Mouse (Mus musculus) neural tube, embryonic 15.5 days (tissue): ENCODE measurements around the gene Ceacam18. TPM values are rescaled to one million over a fixed set of nuclear protein-coding genes. Genes with fewer than 3 reads are reported as not detected.

Source experiments
- ATAC-seq: fragments of 200-750 bp; cut with Nextera tagmentation; 2 replicates; pipeline ENCODE4 v1.8.0; 2017; ENCODE audit warnings: mild to moderate bottlenecking, moderate TSS enrichment, moderate library complexity; ENCODE audit not compliant: low FRiP score
- H3K27ac ChIP-seq: fragments of 300-500 bp; sonication (generic); replicated peaks from 2 replicates; pipeline ENCODE4 v1.5.1; 2015; ENCODE audit warnings: mild to moderate bottlenecking, inconsistent platforms
- H3K27me3 ChIP-seq: fragments of 300-500 bp; sonication (generic); replicated peaks from 2 replicates; pipeline ENCODE4 v1.6.1; 2015; ENCODE audit warnings: inconsistent platforms
- H3K36me3 ChIP-seq: fragments of 300-500 bp; sonication (generic); 2 replicates; pipeline ENCODE4 v1.6.1; 2015; ENCODE audit warnings: inconsistent platforms
- H3K4me1 ChIP-seq: fragments of 300-500 bp; sonication (generic); 2 replicates; pipeline ENCODE4 v1.6.1; 2015; ENCODE audit warnings: inconsistent platforms
- H3K4me2 ChIP-seq: fragments of 300-500 bp; sonication (generic); 2 replicates; pipeline ENCODE4 v1.6.1; 2015; ENCODE audit warnings: inconsistent platforms, mild to moderate bottlenecking, moderate library complexity
- H3K4me3 ChIP-seq: fragments of 300-500 bp; sonication (generic); replicated peaks from 2 replicates; pipeline ENCODE4 v1.5.1; 2015; ENCODE audit warnings: mild to moderate bottlenecking, inconsistent platforms
- H3K9ac ChIP-seq: fragments of 300-500 bp; sonication (generic); replicated peaks from 2 replicates; pipeline ENCODE4 v1.6.1; 2015; ENCODE audit warnings: mild to moderate bottlenecking, inconsistent platforms
- H3K9me3 ChIP-seq: fragments of 300-500 bp; sonication (generic); replicated peaks from 2 replicates; pipeline ENCODE4 v1.6.1; 2016; ENCODE audit warnings: inconsistent platforms
- WGBS: fragments of 180-500 bp; shearing (Covaris S2); methylation state at CpG from one replicate; pipeline ENCODE4 v1.1.7; 2015; ENCODE audit warnings: mixed read lengths; 5-methylcytosine and 5-hydroxymethylcytosine counted together
- polyA plus RNA-seq: library from polyadenylated mRNA; unstranded; fragments of >200 nt; fragmentation: Nextera tagmentation; extraction: Ambion mirVana; gene quantifications from 2 replicates; pipeline ENCODE4 v1.2.1, GENCODE M21; 2015

Gene Ceacam18
- 0.36 TPM in 1 of 2 replicates, not detected in the other for polyA plus RNA-seq

DNA sequence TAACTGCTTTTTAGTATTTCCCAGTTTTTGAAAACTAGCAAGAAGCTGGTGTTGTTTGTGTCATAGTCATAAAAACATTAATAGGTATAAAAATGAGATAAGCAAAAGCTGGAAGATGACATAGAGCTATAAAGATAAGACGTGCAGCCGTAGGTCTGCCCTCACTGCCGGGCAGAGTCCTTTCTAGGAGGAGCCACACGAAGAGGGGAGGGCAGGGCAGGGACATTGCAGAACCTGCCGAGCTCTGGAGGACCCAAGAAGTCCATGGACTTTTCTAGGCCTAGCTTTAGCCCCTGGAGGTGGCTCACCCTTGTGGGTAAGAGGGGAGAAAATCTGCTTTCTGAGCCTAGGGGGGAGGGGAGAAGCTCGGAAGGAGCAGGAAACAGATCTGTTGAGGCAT is at the start of gene Ceacam18:
TSS of gene Ceacam18 (plus strand) at position 208 of the 400 bp plus-strand sequence.
- 70% methylated on average over 6 of the region's 6 CpGs for WGBS
- Histone ChIP-seq H3K27me3 (no peaks in the 10 kb centered on the region), H3K27ac (no peak within 1 kb of the TSS), H3K9me3 (no peaks in the 10 kb centered on the region), H3K4me3 (no peak within 1 kb of the TSS), H3K36me3 (no peaks in the 10 kb centered on the region), H3K4me1 (no peaks in the 10 kb centered on the region), H3K4me2 (no peak within 1 kb of the TSS), H3K9ac (no peak within 1 kb of the TSS)
- ATAC-seq, result no peak

DNA sequence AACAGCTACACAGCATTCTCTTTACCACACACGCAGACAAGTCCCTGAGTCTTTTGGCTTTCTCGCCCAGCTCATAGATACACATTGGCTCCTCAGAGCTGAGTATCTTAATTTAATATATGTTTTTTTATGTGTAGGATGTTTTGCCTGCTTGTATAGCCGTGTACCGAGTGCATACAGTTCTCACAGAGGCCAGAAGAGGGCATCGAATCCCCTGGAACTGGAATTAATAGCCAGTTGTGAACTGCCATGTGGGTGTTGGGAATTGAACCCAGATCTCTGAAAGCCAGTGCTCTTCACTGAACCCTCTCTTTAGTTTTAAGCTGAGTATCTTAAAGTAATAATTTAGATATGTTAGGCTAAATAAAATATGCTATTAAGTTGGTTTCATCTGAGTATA is 49.7 kb upstream of the Ceacam18 start:
- H3K27me3 ChIP-seq, result no peaks in the 10 kb centered on the region
- no peak overlapping the region for H3K27ac ChIP-seq
- peaks cover 59% of the 10 kb centered on the region for H3K36me3 ChIP-seq
- no peak overlapping the region for H3K9ac ChIP-seq
- no peaks in the 10 kb centered on the region for H3K9me3 ChIP-seq
- ATAC-seq, result no peak
- H3K4me1 ChIP-seq, result peaks cover 28% of the 10 kb centered on the region
- 94% methylated on average over 5 of the region's 5 CpGs for WGBS
- H3K4me3 ChIP-seq, result no peak overlapping the region
- no peak overlapping the region for H3K4me2 ChIP-seq

DNA sequence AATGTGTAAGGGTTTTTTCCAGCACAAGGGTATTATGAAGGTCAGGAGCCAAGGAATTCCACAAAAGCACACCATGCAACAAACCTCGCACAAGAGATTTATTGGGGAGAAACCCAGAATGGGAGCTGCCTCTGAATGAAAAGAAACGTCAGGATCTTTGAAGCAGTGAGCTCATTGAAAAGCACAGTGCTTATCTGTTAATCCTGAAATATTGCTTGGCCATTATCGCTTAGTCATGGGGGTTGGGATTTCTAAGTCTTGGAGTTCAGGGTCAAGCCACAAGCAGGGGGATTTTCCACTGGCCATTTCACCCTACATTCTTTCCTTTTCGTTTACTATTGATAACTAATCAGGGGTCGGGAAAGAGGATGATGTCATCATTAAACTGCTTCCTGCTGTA is 32.6 kb upstream of the Ceacam18 start:
- ATAC-seq, result no peak
- H3K4me3 ChIP-seq, result no peak overlapping the region
- no peaks in the 10 kb centered on the region for H3K27me3 ChIP-seq
- 11% methylated on average over 5 of the region's 5 CpGs for WGBS
- H3K36me3 ChIP-seq, result no peaks in the 10 kb centered on the region
- H3K27ac ChIP-seq, result no peak overlapping the region
- 0 out of 2 replicates have a peak, but pooled peaks cover 6% of the 10 kb centered on the region for H3K4me1 ChIP-seq
- no peak overlapping the region for H3K9ac ChIP-seq
- no peaks in the 10 kb centered on the region for H3K9me3 ChIP-seq
- no peak overlapping the region for H3K4me2 ChIP-seq

DNA sequence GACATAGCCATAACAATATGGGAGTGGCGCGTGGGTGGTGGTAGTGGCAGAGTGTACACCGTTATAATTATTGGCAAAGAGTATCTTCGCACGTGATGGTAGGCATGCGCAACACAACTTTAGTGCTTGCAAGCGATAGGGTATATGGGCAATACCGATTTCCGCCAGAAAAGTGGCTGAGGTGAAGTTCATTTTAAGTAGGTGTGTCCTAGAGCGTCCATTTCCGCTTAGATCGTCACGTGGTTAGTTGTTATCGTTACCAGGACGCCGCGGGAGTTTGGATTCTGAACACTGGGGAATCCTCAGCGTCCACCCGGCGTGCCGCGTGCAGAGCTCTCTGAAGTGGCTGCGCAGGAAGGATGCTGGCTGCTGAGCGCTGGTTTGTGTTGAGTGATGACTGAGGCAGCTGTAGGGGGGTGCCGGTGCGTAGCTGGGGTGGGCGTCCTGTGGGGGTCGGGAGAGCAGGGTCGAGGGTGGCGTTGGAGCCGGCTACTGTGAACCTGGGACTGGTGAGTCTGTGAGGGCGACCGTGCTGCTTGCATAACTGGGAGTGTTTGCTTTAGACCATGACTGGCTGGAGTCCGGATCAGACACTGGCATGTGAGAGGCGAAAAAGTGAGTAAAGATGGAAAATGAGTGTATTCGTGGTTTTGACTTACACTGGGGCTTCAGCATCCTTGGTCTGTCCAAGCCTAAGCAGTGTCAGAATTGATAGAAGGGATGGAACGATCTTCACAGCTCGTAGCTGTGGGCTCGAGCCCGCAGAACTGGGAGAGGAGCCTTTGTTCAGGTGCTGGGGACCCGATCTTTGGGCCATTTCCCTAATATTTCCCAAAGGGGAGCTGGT is 27.4 kb upstream of the Ceacam18 start, which contains the start of gene Zfp819:
TSS of gene Zfp819 (plus strand) at position 274 of the 847 bp plus-strand sequence.
- peak within 1 kb of the TSS; percentile 80 for H3K4me2 ChIP-seq
- no peak within 1 kb of the TSS for H3K27ac ChIP-seq
- H3K4me1 ChIP-seq, result peaks cover 11% of the 10 kb centered on the region
- peak within 1 kb of the TSS; percentile 40 for H3K4me3 ChIP-seq
- no peaks in the 10 kb centered on the region for H3K9me3 ChIP-seq
- H3K27me3 ChIP-seq, result no peaks in the 10 kb centered on the region
- ATAC-seq, result peak; percentile 93
- 15% methylated on average over 41 of the region's 41 CpGs for WGBS
- H3K9ac ChIP-seq, result peak within 1 kb of the TSS; percentile 18
- no peaks in the 10 kb centered on the region for H3K36me3 ChIP-seq

DNA sequence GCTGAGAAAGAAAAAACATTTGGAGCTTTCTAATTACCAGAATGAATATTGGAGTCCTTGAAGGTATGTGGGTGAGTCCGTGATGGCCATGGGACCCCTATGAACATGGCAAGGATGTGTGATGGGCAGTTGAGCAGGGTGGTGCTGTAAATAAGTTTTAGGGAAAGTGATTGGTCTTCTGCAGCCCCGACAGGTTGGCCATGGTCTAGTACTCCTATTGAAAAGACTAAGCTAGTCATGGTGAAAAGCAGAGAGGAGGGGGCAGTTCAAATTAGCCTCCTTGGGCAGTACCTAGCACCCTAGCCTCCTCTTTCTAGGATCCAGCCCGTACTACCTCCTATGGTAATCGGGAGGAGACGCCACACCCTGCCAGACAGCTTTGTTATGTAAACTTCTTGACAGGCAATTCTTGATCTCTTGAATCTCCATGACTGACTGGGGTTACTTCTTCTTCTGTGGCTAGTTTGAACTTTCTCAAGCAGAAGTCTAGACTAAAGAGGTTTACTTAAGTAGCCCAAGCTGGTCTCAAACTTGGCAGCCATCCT is 26.7 kb upstream of the Ceacam18 start:
- Histone ChIP-seq H3K4me3 (no peak overlapping the region), H3K27ac (no peak overlapping the region), H3K36me3 (no peaks in the 10 kb centered on the region), H3K9ac (no peak overlapping the region), H3K4me2 (peak overlapping the region; percentile 80), H3K9me3 (no peaks in the 10 kb centered on the region), H3K4me1 (peaks cover 6% of the 10 kb centered on the region), H3K27me3 (no peaks in the 10 kb centered on the region)
- 39% methylated on average over 5 of the region's 5 CpGs for whole genome bisulfite sequencing
- peak; percentile 13; the same call in 1 of the 2 replicates for ATAC-seq

DNA sequence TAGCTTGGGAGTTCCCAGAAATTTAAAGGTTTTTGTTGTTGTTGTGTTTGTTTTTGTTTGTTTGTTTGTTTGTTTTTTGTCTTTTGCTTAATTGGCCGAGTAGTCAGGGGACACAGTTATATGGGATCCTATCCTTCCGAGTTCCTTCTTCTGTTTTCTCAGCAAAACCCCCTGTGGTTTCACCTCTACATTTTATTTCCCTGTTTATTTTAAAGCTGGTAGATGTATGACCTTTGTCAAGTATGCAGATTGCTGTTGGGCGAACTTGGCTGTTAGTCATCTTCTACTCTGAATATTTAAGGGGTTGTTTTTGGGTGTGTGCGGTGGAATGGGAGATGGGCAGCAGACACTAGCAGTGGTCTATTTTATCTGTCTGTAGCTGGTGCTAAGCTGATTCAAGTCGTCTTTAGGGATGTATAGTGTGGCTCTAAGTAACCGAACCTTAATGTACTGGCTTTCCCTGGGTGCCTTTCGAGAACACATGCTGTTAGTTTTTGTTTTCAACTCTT is 26.1 kb upstream of the Ceacam18 start:
- Histone ChIP-seq H3K4me3 (no peak overlapping the region), H3K4me1 (peaks cover 6% of the 10 kb centered on the region), H3K4me2 (no peak overlapping the region), H3K27me3 (no peaks in the 10 kb centered on the region), H3K9me3 (no peaks in the 10 kb centered on the region), H3K9ac (no peak overlapping the region), H3K27ac (no peak overlapping the region), H3K36me3 (no peaks in the 10 kb centered on the region)
- ATAC-seq, result no peak
- WGBS, result 81% methylated on average over 7 of the region's 7 CpGs

DNA sequence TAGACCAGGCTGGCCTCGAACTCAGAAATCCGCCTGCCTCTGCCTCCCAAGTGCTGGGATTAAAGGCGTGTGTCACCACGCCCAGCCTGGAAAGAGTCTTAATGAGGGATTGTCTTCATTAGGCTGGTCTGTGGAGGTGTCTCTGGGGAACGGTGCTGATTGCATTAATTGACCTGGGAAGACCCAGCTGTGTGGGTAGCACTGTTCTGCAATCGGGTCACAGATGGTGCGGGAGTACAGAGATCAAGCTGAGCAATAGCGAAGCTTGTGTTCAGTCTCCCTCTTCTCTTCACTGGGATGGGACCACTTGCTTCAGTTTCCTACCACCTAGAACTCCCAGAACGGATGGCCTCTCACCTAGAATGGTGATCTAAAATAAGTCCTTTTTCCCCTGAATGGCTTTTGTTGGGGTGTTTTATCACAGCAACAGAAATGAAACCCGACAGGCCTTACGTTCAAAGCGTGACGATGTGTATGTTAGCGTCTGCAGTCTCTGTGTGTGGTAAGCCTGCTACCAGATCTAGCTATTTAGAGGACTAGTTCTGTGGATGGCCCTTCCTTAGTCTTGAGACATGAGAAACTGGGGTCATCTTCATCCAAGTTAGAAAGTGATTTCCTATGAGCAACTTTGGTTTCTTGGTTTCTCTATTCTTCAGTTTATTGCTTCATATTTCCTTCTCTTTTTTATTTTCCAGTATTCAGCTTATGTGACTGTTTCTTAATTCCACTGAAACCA is 20.5 kb upstream of the Ceacam18 start:
- Histone ChIP-seq H3K4me2 (no peak overlapping the region), H3K9me3 (no peaks in the 10 kb centered on the region), H3K9ac (no peak overlapping the region), H3K4me3 (no peak overlapping the region), H3K4me1 (no peaks in the 10 kb centered on the region), H3K27ac (no peak overlapping the region), H3K27me3 (no peaks in the 10 kb centered on the region), H3K36me3 (no peaks in the 10 kb centered on the region)
- 84% methylated on average over 14 of the region's 14 CpGs for WGBS
- ATAC-seq, result no peak

DNA sequence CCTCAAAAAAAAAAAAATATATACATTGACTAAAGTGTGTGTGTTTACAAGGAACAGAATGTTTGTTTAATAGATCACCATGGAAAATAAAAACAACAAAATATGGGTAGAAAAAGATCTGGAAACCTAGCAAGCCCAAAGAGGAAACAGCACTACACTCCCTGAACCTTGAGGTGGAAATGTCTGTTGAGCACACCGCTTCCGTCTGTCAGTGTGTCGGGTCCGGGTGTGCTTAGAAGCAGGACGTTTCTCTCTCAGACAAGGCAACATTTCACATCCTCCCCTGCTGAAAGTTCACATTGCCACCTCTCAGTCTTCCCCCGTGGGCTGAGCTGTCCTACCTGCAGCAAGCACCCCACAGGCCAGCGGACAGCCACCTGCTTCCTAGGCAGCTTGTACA is 11.6 kb upstream of the Ceacam18 start:
- ATAC-seq, result no peak
- Histone ChIP-seq H3K4me1 (peaks cover 3% of the 10 kb centered on the region; the same call in 1 of the 2 replicates), H3K27me3 (no peaks in the 10 kb centered on the region), H3K36me3 (no peaks in the 10 kb centered on the region), H3K9me3 (no peaks in the 10 kb centered on the region), H3K27ac (no peak overlapping the region), H3K9ac (no peak overlapping the region), H3K4me3 (no peak overlapping the region), H3K4me2 (no peak overlapping the region)
- WGBS, result 83% methylated on average over 7 of the region's 7 CpGs

DNA sequence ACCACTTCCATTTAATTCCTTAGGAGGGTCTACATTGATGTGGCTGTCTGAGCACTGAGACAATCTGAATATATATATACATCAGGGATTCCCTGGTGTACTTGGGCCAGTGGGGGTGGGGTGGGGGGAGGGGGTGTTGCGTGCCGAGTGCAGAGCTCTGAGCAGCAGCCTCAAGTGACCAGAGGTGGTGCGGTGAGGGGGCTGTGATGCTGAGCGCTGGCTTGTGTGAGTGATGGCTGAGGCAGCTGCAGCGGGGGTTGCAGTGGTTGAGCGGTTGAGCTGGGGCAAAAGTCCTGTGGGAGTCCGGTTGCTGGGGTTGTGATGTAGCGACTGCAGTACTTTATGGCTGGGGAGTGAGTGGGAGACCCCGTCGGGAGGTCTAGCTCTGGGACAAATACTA is 10.7 kb upstream of the Ceacam18 start:
- Histone ChIP-seq H3K9me3 (no peaks in the 10 kb centered on the region), H3K27ac (no peak overlapping the region), H3K36me3 (no peaks in the 10 kb centered on the region), H3K9ac (no peak overlapping the region), H3K4me2 (peak overlapping the region; percentile 39), H3K4me1 (peaks cover 3% of the 10 kb centered on the region; the same call in 1 of the 2 replicates), H3K27me3 (no peaks in the 10 kb centered on the region), H3K4me3 (no peak overlapping the region)
- WGBS, result 11% methylated on average over 10 of the region's 10 CpGs
- ATAC-seq, result no peak

DNA sequence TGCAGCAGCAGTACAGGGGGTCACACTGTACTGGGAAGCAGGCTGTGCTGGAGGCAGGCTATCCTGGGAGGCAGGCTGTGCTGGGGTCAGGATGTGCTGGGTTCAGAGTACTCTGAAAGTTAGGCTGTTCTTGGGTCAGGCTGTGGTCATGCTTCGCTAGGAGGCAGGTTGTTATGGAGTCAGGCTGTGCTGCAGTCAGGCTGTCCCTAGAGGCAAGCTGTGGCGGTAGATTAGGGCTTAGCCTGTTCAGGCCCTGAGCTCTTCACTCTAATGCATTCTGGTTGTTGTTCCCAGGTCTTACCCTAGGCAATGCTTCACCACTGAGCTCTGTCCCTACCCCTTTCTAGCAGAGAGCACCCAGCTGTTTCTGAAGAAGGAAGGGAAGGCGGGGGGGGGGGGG is 9.4 kb upstream of the Ceacam18 start:
- Histone ChIP-seq H3K36me3 (no peaks in the 10 kb centered on the region), H3K27me3 (no peaks in the 10 kb centered on the region), H3K4me1 (peaks cover 3% of the 10 kb centered on the region; the same call in 1 of the 2 replicates), H3K9me3 (no peaks in the 10 kb centered on the region), H3K27ac (no peak overlapping the region), H3K4me3 (no peak overlapping the region), H3K9ac (no peak overlapping the region), H3K4me2 (no peak overlapping the region)
- ATAC-seq, result peak; percentile 21; the same call in 1 of the 2 replicates
- WGBS, result 84% methylated on average over 3 of the region's 3 CpGs

DNA sequence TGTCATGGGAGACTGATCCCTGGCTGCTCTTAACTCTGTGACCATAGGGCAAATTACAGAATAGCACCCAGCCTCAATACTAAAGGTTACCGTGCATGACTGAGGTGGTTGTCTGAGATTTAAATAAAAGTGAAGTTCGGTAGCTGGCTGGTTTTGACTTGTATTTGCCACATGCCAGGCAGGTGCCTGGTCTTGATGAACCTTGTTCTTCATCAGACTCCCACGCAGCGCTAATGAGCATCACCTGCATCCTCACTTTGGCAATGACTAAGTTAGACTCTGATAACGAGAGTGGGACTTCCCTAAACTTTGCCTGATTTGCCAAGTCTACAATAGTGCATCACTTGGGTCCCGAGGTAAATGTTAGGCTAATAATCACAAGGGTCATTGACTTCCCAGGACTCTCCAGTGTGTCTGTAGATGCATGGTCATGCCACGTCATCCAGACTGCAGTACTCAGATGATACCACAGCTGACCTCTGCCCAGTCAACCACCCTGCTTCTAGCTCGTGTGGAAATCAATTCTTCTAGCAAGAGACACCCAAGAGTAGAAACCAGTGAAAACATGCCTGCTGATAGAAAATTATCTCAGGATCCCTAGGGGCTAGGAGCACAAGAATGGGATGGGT is 8.6 kb upstream of the Ceacam18 start:
- H3K4me3 ChIP-seq, result no peak overlapping the region

More for the DNA sequence above, 8.6 kb upstream of the Ceacam18 start:
- Histone ChIP-seq H3K27ac (no peak overlapping the region), H3K4me2 (no peak overlapping the region), H3K27me3 (no peaks in the 10 kb centered on the region), H3K9me3 (no peaks in the 10 kb centered on the region), H3K9ac (no peak overlapping the region), H3K36me3 (no peaks in the 10 kb centered on the region), H3K4me1 (peaks cover 3% of the 10 kb centered on the region; the same call in 1 of the 2 replicates)
- WGBS, result 86% methylated on average over 8 of the region's 8 CpGs
- no peak for ATAC-seq
